Mouse (Mus musculus) cerebellum, adult 2 months (tissue): ENCODE data around the gene Cilp.

ENCODE experiments used
- CTCF ChIP-seq: fragments of 200-500 bp; IDR thresholded peaks from 2 replicates; pipeline ENCODE4 v1.5.1; 2011; ENCODE audit warnings: low read depth, mild to moderate bottlenecking, control low read depth, low read length, moderate library complexity, borderline replicate concordance; ENCODE audit not compliant: insufficient read depth
- POLR2A ChIP-seq: fragments of 200-500 bp; IDR thresholded peaks from 2 replicates; pipeline ENCODE4 v1.6.1; 2011; ENCODE audit warnings: low read length, control low read depth, borderline replicate concordance; ENCODE audit not compliant: insufficient read depth

- TF ChIP-seq POLR2A (no peak), CTCF (no peak)
These were observed 28.6 kb downstream of the Cilp start for GRCm38 (mm10) chr9:65293580-65293972.
